Mouse (Mus musculus) hindbrain, postnatal 0 days (tissue): ENCODE results near the gene Prox2. TPM values are rescaled to one million over a fixed set of nuclear protein-coding genes. Genes with fewer than 3 reads are reported as not detected.

Experiments used
- ATAC-seq: fragments of 200-750 bp; cut with Nextera tagmentation; 2 replicates; pipeline ENCODE4 v1.8.0; 2017; ENCODE audit warnings: mild to moderate bottlenecking, moderate TSS enrichment, moderate library complexity
- DNase-seq: peaks from one replicate; pipeline ENCODE4 v3.0.0-alpha.2; 2015; ENCODE audit warnings: low spot score
- H3K27ac ChIP-seq: fragments of 300-500 bp; sonication (generic); 2 replicates; pipeline ENCODE4 v1.5.1; 2014; ENCODE audit warnings: mild to moderate bottlenecking
- H3K27me3 ChIP-seq: fragments of 300-500 bp; sonication (generic); 2 replicates; pipeline ENCODE4 v1.6.1; 2014; ENCODE audit warnings: low read length, mixed read lengths; ENCODE audit not compliant: insufficient read depth
- H3K36me3 ChIP-seq: fragments of 300-500 bp; sonication (generic); 2 replicates; pipeline ENCODE4 v1.6.1; 2014; ENCODE audit warnings: low read length, mixed read lengths; ENCODE audit not compliant: insufficient read depth
- H3K4me1 ChIP-seq: fragments of 300-500 bp; sonication (generic); 2 replicates; pipeline ENCODE4 v1.6.1; 2014; ENCODE audit warnings: antibody characterized with exemption, low read length, mixed read lengths; ENCODE audit not compliant: insufficient read depth
- H3K4me2 ChIP-seq: fragments of 300-500 bp; sonication (generic); 2 replicates; pipeline ENCODE4 v1.6.1; 2014; ENCODE audit warnings: low read depth, mild to moderate bottlenecking, low read length, moderate library complexity, mixed read lengths
- H3K4me3 ChIP-seq: fragments of 300-500 bp; sonication (generic); 2 replicates; pipeline ENCODE4 v1.5.1; 2014; ENCODE audit warnings: low read length
- H3K9ac ChIP-seq: fragments of 300-500 bp; sonication (generic); replicated peaks from 2 replicates; pipeline ENCODE4 v1.6.1; 2014; ENCODE audit warnings: mild to moderate bottlenecking, low read length, moderate library complexity, mixed read lengths
- H3K9me3 ChIP-seq: fragments of 300-500 bp; sonication (generic); 2 replicates; pipeline ENCODE4 v1.6.1; 2016; ENCODE audit warnings: low read length, mixed read lengths
- CTCF ChIP-seq: IDR thresholded peaks from 2 replicates; pipeline ENCODE4 v1.5.1; 2016; ENCODE audit warnings: antibody characterized with exemption, control low read depth, low read depth
- WGBS: fragments of 180-500 bp; shearing (Covaris S2); extraction: QIAGEN DNeasy Blood & Tissue Kit; methylation state at CpG from one replicate; pipeline ENCODE4 v1.1.7; 2014; 5-methylcytosine and 5-hydroxymethylcytosine counted together
- polyA plus RNA-seq: library from polyadenylated mRNA; unstranded; fragments of >200 nt; fragmentation: Nextera tagmentation; extraction: Ambion mirVana; gene quantifications from 2 replicates; pipeline ENCODE4 v1.2.1, GENCODE M21; 2015
- total RNA-seq: library from RNA; depleted of rRNA; stranded (reverse); fragments of >200 nt; gene quantifications from 2 replicates; pipeline ENCODE4 v1.2.3, GENCODE M21; 2014

Prox2 gene
- total and polyA plus RNA-seq, 2 experiments from 2014 or later = 0.68 to 1.4 TPM

GRCm38 (mm10) chr12:85151002-85151774 lies 40.6 kb upstream of the Prox2 start, which contains the start of gene Rps6kl1:
Gene Rps6kl1 (minus strand): TSS chr12:85151264.
- H3K27ac ChIP-seq = peak within 1 kb of the TSS; percentile 59
- ATAC-seq (peak; percentile 95), DNase-seq (peak; percentile 85)
- 14% methylated on average over 28 of the region's 28 CpGs for WGBS
- no peak for TF ChIP-seq CTCF
- H3K4me3 ChIP-seq = peak within 1 kb of the TSS; percentile 48
- peak within 1 kb of the TSS; percentile 66 for H3K9ac ChIP-seq
- no peaks in the 10 kb centered on the region for H3K27me3 ChIP-seq
- H3K36me3 ChIP-seq = no peaks in the 10 kb centered on the region
- peak within 1 kb of the TSS; percentile 64 for H3K4me2 ChIP-seq
- no peaks in the 10 kb centered on the region for H3K4me1 ChIP-seq
- no peaks in the 10 kb centered on the region for H3K9me3 ChIP-seq

- Histone ChIP-seq H3K27ac (peak overlapping the region; percentile 59), H3K4me2 (peak overlapping the region; percentile 64), H3K4me1 (no peaks in the 10 kb centered on the region), H3K9ac (peak overlapping the region; percentile 66), H3K27me3 (no peaks in the 10 kb centered on the region), H3K36me3 (no peaks in the 10 kb centered on the region), H3K9me3 (no peaks in the 10 kb centered on the region), H3K4me3 (peak overlapping the region; percentile 48)
- DNase-seq (no peak), ATAC-seq (peak; percentile 3; the same call in 1 of the 2 replicates)
- WGBS = 6% methylated on average over 20 of the region's 20 CpGs
- TF ChIP-seq CTCF = no peak
Observed at GRCm38 (mm10) chr12:85150321-85151001, 39.9 kb upstream of the Prox2 start.

- H3K4me1 ChIP-seq = no peaks in the 10 kb centered on the region
- TF ChIP-seq CTCF = no peak
- no peaks in the 10 kb centered on the region for H3K36me3 ChIP-seq
- no peak for ATAC-seq
- H3K9me3 ChIP-seq = no peaks in the 10 kb centered on the region
- H3K9ac ChIP-seq = no peak overlapping the region
- H3K27ac ChIP-seq = no peak overlapping the region
- H3K4me2 ChIP-seq = no peak overlapping the region
- 77% methylated on average over 9 of the region's 9 CpGs for WGBS
- H3K27me3 ChIP-seq = no peaks in the 10 kb centered on the region
- H3K4me3 ChIP-seq = no peak overlapping the region
- DNase-seq = no peak
Observed at GRCm38 (mm10) chr12:85146881-85147280, 36.3 kb upstream of the Prox2 start.

GRCm38 (mm10) chr12:85146355-85146754 lies 35.8 kb upstream of the Prox2 start:
- 31% methylated on average over 10 of the region's 11 CpGs for WGBS
- no peak for TF ChIP-seq CTCF
- Histone ChIP-seq H3K4me2 (no peak overlapping the region), H3K4me1 (no peaks in the 10 kb centered on the region), H3K9ac (no peak overlapping the region), H3K27ac (no peak overlapping the region; the same call in 1 of the 2 replicates), H3K9me3 (no peaks in the 10 kb centered on the region), H3K27me3 (no peaks in the 10 kb centered on the region), H3K4me3 (no peak overlapping the region), H3K36me3 (no peaks in the 10 kb centered on the region)
- DNase-seq (no peak), ATAC-seq (no peak)

DNA sequence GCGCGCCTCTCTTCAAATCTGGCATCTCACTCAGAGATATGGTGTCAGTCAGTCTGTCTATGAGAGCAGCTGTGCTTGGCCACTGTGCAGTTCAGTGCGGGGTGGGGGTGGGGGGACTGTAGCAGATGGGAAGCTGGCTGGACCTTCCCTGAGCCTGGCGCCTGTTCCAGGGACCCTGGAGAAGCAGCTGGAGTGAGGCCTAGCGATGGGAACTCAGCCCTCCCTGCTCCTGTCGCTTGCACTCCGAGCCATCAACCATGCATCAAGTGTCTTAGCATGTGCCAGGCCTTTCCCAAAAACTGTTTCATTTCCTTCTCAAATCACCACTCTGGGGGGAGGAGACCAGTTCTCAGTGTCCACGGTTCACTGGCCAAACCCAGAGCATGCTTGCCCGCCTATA lies 35.1 kb upstream of the Prox2 start:
- no peak overlapping the region; the same call in 1 of the 2 replicates for H3K27ac ChIP-seq
- H3K9ac ChIP-seq = no peak overlapping the region
- WGBS = 39% methylated on average over 9 of the region's 9 CpGs
- H3K27me3 ChIP-seq = no peaks in the 10 kb centered on the region
- no peaks in the 10 kb centered on the region for H3K4me1 ChIP-seq
- no peak overlapping the region for H3K4me3 ChIP-seq
- no peak for TF ChIP-seq CTCF
- H3K9me3 ChIP-seq = no peaks in the 10 kb centered on the region
- H3K36me3 ChIP-seq = no peaks in the 10 kb centered on the region
- ATAC-seq (peak; percentile 61), DNase-seq (peak; percentile 63)
- H3K4me2 ChIP-seq = no peak overlapping the region

GRCm38 (mm10) chr12:85144821-85145220 lies 34.3 kb upstream of the Prox2 start:
- WGBS = 86% methylated on average over 4 of the region's 4 CpGs
- ATAC-seq (no peak), DNase-seq (no peak)
- Histone ChIP-seq H3K4me2 (no peak overlapping the region), H3K27me3 (no peaks in the 10 kb centered on the region), H3K9me3 (no peaks in the 10 kb centered on the region), H3K4me3 (no peak overlapping the region), H3K36me3 (peaks cover 5% of the 10 kb centered on the region; the same call in 1 of the 2 replicates), H3K27ac (no peak overlapping the region), H3K4me1 (no peaks in the 10 kb centered on the region), H3K9ac (no peak overlapping the region)
- no peak for TF ChIP-seq CTCF
